Mouse (Mus musculus): ENCODE data around the gene Lrrc63. TPM values are rescaled to one million over a fixed set of nuclear protein-coding genes. Genes with fewer than 3 reads are reported as not detected.

The Lrrc63 gene
- total RNA-seq, 2 experiments from 2014 or later = not detected

DNA sequence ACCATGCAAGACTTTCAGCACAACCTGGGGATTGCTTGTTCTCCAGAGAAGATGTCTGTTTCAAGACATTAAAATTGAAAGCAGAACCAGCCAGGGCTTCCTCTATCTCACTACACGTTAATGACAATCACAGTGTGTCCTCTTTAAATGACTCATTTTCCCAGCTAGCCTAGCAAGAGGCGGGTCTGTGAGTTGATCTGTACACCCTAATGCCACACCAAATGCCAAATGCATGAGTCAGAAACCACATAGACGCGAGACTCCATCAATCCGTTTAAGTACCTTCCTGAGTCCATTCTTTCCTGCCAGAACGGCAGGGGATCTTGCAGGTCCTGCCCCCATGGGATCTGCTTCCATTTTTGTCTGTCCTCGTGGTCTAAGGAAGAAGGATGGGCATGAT is 85.5 kb downstream of the Lrrc63 start:
- ATAC-seq (replicated peaks; ENCODE audit: low FRiP score, poor library complexity, severe bottlenecking) = no peak

GRCm38 (mm10) chr14:75035431-75035830 is 95.2 kb downstream of the Lrrc63 start:
- no peak for ATAC-seq (replicated peaks; ENCODE audit: low FRiP score, poor library complexity, severe bottlenecking)

Other genes with a start within 250 kb of the Lrrc63 start
- 6.1 and 6.3 TPM in 2 replicates for gene Lrch1, start 183.0 kb downstream of the Lrrc63 start, total RNA-seq (2015; ENCODE audit: low replicate concordance)
- gene Lrch1, start 183.0 kb downstream of the Lrrc63 start, total RNA-seq (2017; ENCODE audit: low replicate concordance) = 4.4 and 11.2 TPM in 2 replicates
- 1.9 and 7.5 TPM in 2 replicates for gene Rubcnl, start 114.9 kb downstream of the Lrrc63 start, total RNA-seq (2015; ENCODE audit: low replicate concordance)
- 0.28 and 1.2 TPM in 2 replicates for gene Rubcnl, start 114.9 kb downstream of the Lrrc63 start, total RNA-seq (2017; ENCODE audit: low replicate concordance)
- gene Lcp1, start 220 bp upstream of the Lrrc63 start, total RNA-seq (2015; ENCODE audit: low replicate concordance) = 249 and 278 TPM in 2 replicates
- 130 and 135 TPM in 2 replicates for gene Lcp1, start 220 bp upstream of the Lrrc63 start, total RNA-seq (2017; ENCODE audit: low replicate concordance)
- not detected in 2 replicates for gene Cpb2, start 111.4 kb upstream of the Lrrc63 start, total RNA-seq (2015; ENCODE audit: low replicate concordance)
- not detected in 2 replicates for gene Cpb2, start 111.4 kb upstream of the Lrrc63 start, total RNA-seq (2017; ENCODE audit: low replicate concordance)
- 8.6 and 21.3 TPM in 2 replicates for gene Zc3h13, start 153.5 kb upstream of the Lrrc63 start, total RNA-seq (2015; ENCODE audit: low replicate concordance)
- 15.9 and 16.7 TPM in 2 replicates for gene Zc3h13, start 153.5 kb upstream of the Lrrc63 start, total RNA-seq (2017; ENCODE audit: low replicate concordance)